Mouse (Mus musculus) cerebellum, adult 2 months (tissue): ENCODE data around the gene Gpatch11.

Source experiments
- CTCF ChIP-seq: fragments of 200-500 bp; IDR thresholded peaks from 2 replicates; pipeline ENCODE4 v1.5.1; 2011; ENCODE audit warnings: low read depth, mild to moderate bottlenecking, control low read depth, low read length, moderate library complexity, borderline replicate concordance; ENCODE audit not compliant: insufficient read depth
- POLR2A ChIP-seq: fragments of 200-500 bp; IDR thresholded peaks from 2 replicates; pipeline ENCODE4 v1.6.1; 2011; ENCODE audit warnings: low read length, control low read depth, borderline replicate concordance; ENCODE audit not compliant: insufficient read depth

DNA sequence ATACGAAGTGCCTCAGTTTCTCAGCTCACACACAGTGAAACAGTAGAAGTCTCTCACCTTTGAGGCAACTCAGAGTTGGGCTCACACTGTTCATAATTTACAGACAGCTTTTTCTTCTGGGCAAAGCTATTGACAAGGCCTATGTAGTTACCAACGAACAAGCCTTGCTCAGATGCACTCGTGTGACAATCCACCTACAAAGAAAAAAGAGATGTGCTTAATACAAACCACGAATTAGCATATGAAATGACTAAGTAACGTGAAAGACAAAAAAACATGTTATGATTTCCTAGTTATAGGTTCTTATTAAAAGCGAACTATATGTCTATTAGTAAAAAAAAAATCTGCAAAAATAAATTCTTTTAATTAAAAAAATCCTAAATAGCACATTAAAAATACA, 38.5 kb downstream of the Gpatch11 start:
- no peak for TF ChIP-seq CTCF
- no peak for TF ChIP-seq POLR2A
